Mouse (Mus musculus) embryo, embryonic 10 days (tissue): ENCODE results near the gene Aqp12.
A peak's percentile ranks its signal among the peaks of the same experiment; 100 is the strongest.
"Not testable (repeated sequence)": the region's sequence is repeated elsewhere in the genome, so short reads cannot be mapped to it uniquely, and the experiment has no call there.

ENCODE experiments used
- DNase-seq: peaks from one replicate; pipeline ENCODE4 v3.0.0-alpha.2; 2015; ENCODE audit warnings: low spot score

The Aqp12 gene

GRCm38 (mm10) chr1:93006061-93006460 lies at the start of gene Aqp12:
TSS of gene Aqp12 (plus strand) at chr1:93006334.
- DNase-seq, result no peak

- DNase-seq, result not testable (repeated sequence)
Observed at GRCm38 (mm10) chr1:92956571-92957335, 49.4 kb upstream of the Aqp12 start.

- DNase-seq, result no peak
Observed at GRCm38 (mm10) chr1:92958999-92959398, 47.1 kb upstream of the Aqp12 start.

GRCm38 (mm10) chr1:92970791-92971190 lies 35.3 kb upstream of the Aqp12 start:
- not testable (repeated sequence) for DNase-seq

- no peak for DNase-seq
Observed at GRCm38 (mm10) chr1:92971879-92972795, 34.0 kb upstream of the Aqp12 start.

GRCm38 (mm10) chr1:92972854-92973253 lies 33.3 kb upstream of the Aqp12 start:
- DNase-seq, result no peak

GRCm38 (mm10) chr1:92976141-92976566 lies 30.0 kb upstream of the Aqp12 start:
- DNase-seq, result no peak

GRCm38 (mm10) chr1:92978645-92979044 lies 27.5 kb upstream of the Aqp12 start:
- no peak for DNase-seq

- DNase-seq, result no peak
Observed at GRCm38 (mm10) chr1:92979073-92979602, 27.0 kb upstream of the Aqp12 start.

- no peak for DNase-seq
Observed at GRCm38 (mm10) chr1:92981056-92981845, 24.9 kb upstream of the Aqp12 start.

- no peak for DNase-seq
Observed at GRCm38 (mm10) chr1:92982931-92983605, 23.1 kb upstream of the Aqp12 start.

- DNase-seq, result no peak
Observed at GRCm38 (mm10) chr1:92984999-92985398, 21.1 kb upstream of the Aqp12 start.

GRCm38 (mm10) chr1:92988894-92989293 lies 17.2 kb upstream of the Aqp12 start:
- DNase-seq, result no peak

- no peak for DNase-seq
Observed at GRCm38 (mm10) chr1:92989891-92990290, 16.2 kb upstream of the Aqp12 start.

GRCm38 (mm10) chr1:92992214-92992855 lies 13.8 kb upstream of the Aqp12 start:
- DNase-seq, result no peak

GRCm38 (mm10) chr1:92992880-92993279 lies 13.3 kb upstream of the Aqp12 start:
- no peak for DNase-seq

GRCm38 (mm10) chr1:93009196-93009595 lies 3.1 kb downstream of the Aqp12 start:
- DNase-seq, result no peak

GRCm38 (mm10) chr1:93010731-93011130 lies 4.6 kb downstream of the Aqp12 start:
- DNase-seq, result peak; percentile 16

GRCm38 (mm10) chr1:93012103-93012585 lies 6.0 kb downstream of the Aqp12 start:
- no peak for DNase-seq

GRCm38 (mm10) chr1:93013367-93013766 lies 7.2 kb downstream of the Aqp12 start:
- DNase-seq, result no peak

GRCm38 (mm10) chr1:93014460-93014859 lies 8.3 kb downstream of the Aqp12 start:
- peak; percentile 78 for DNase-seq
